ENCODE assay signal across 27 mouse cellular contexts in genomic region chr4:82132326-82132725, GRCm38 (mm10).
DNase-seq lines count a peak whose midpoint lies in the region; ATAC-seq and TF ChIP-seq lines count a peak whose summit lies in the region.
"Had no signal": no experiment of that assay in that cellular context is flagged by ENCODE, and none has a peak within 500 bp of the region (broad histone marks: within the 10 kb centered on the region; RNA-seq: fewer than 3 reads in every experiment).

No protein-coding gene starts in this region.

- no peak overlapping the region for H3K4me3 ChIP-seq in left cerebral cortex, adult 2 months
- H3K4me3 ChIP-seq: embryonic facial prominence, embryonic 13.5 days; forebrain, embryonic 10.5 days; forebrain, embryonic 15.5 days; intestine, embryonic 15.5 days; limb, embryonic 12.5 days; liver, embryonic 15.5 days; midbrain, embryonic 10.5 days; myocyte; neural tube, embryonic 12.5 days had no signal

- TF ChIP-seq CTCF in left cerebral cortex, adult 2 months (IDR thresholded peaks at IDR 0.05): no peak

- ATAC-seq in frontal cortex, adult (ENCODE audit: low TSS enrichment): peak; percentile 41; the same call in 1 of the 2 replicates
- ATAC-seq: activated CD4-positive, CD25-positive, alpha-beta regulatory T cell, adult 4 months; forebrain, embryonic 15.5 days; hindbrain, postnatal 0 days; intestine, embryonic 15.5 days had no signal

- 0 out of 2 replicates have a peak overlapping the region, but pooled peaks have one; percentile 6 for H3K27ac ChIP-seq in left cerebral cortex, adult 2 months
- H3K27ac ChIP-seq: embryonic facial prominence, embryonic 13.5 days; forebrain, embryonic 10.5 days; forebrain, embryonic 15.5 days; hindbrain, postnatal 0 days; intestine, embryonic 15.5 days; limb, embryonic 12.5 days; liver, embryonic 15.5 days; midbrain, embryonic 10.5 days; neural tube, embryonic 12.5 days had no signal

- intact Hi-C loops in heart, postnatal 25 days (cut with DNase I): no loop called here
- intact Hi-C loops in left cerebral cortex, adult 2 months (cut with DNase I): no loop called here

- no peak for DNase-seq in frontal cortex, adult 2 months (ENCODE audit: extremely low spot score in 1 of 2, low spot score in 1 of 2)
- peak; percentile 34 to 36 for DNase-seq in heart, adult 18-20 months
- no peak for DNase-seq in heart, postnatal 25 days (ENCODE audit: low spot score)
- no peak for DNase-seq in left cerebral cortex, adult 2 months (ENCODE audit: extremely low spot score in 1 of 2, low spot score in 2 of 2)
- no peak for DNase-seq in left cerebral cortex, adult 9 months (ENCODE audit: low spot score in 2 of 2)
- no peak for DNase-seq in layer of hippocampus, adult 8-10 months (ENCODE audit: low spot score in 2 of 2)
- no peak for DNase-seq in spleen, adult 12 weeks (ENCODE audit: low spot score)
- DNase-seq: adrenal gland, adult 2 months; adrenal gland, postnatal 36 days; cerebellum, postnatal 10 days; kidney, adult 2 months; kidney, postnatal 10 days; lung, embryonic 14.5 days; thymus, adult 2 months; thymus, postnatal 36 days had no signal

Comparison
In these comparisons a context has a peak if more than half of its experiments do, and no peak if none do; other contexts are left out.
1. DNase-seq: peak in heart, adult 18-20 months (2 of 2); none in frontal cortex, adult 2 months (0 of 2), heart, postnatal 25 days (single experiment), left cerebral cortex, adult 2 months (0 of 2), left cerebral cortex, adult 9 months (0 of 2), layer of hippocampus, adult 8-10 months (0 of 2) and spleen, adult 12 weeks (single experiment).